Mouse (Mus musculus): ENCODE measurements around the gene Snx3. TPM values are rescaled to one million over a fixed set of nuclear protein-coding genes. Genes with fewer than 3 reads are reported as not detected.

Snx3 gene
- polyA plus RNA-seq, 1 experiment from 2014 or later, result 238 TPM

DNA sequence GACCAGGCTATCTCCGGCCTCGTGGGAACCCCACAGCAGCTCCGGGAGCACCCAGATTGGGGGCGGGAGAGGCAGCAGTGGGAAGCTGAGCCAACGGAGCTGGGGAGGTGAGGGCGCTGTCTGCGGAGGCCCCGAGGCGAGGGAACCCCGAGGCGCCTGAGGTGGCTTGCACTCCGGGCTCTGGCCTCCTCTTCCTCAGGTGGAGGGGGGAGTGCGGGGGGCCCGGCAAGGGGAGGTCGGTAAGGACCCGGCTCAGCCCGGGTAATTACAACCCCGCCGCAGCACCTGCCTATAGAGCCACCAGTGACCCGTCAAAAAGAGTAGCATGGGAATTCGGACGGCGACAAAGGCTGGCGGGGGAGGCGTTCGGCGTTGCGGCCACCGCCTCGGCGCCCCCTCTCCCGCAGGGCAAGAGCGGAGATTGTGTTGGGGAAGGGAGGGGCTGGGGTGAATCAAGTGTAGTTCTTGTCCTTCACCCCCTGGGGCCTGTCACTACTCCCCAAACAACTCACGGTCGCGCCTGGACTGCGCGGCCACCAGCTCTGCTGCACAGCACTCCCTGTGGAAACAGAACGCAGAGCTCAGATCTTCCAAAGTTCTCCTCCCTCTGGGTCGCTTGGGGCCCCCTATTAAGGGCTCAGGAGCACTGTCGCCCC, 77.8 kb downstream of the Snx3 start:
- Histone ChIP-seq H3K4me1 (replicated peaks; ENCODE audit: control insufficient read depth, insufficient read depth, low read length) (peaks cover 24% of the 10 kb centered on the region), H3K36me3 (ENCODE audit: control insufficient read depth, insufficient read depth, low read length) (no peaks in the 10 kb centered on the region), H3K27me3 (ENCODE audit: control insufficient read depth, insufficient read depth, low read length) (peaks cover 94% of the 10 kb centered on the region), H3K27ac (ENCODE audit: low read depth, low read length) (no peak overlapping the region), H3K9ac (ENCODE audit: low read depth, low read length) (no peak overlapping the region), H3K4me3 (ENCODE audit: low read depth, low read length) (no peak overlapping the region), H3K9me3 (ENCODE audit: control insufficient read depth, low read length) (no peaks in the 10 kb centered on the region), H3K4me2 (replicated peaks; ENCODE audit: low read depth, low read length) (no peak overlapping the region; the same call in 1 of the 2 replicates)
- WGBS, result under 1% methylated on average over 40 of the region's 41 CpGs
- DNase-seq (ENCODE audit: low spot score) (no peak), ATAC-seq (ENCODE audit: low FRiP score) (peak; percentile 28; the same call in 1 of the 2 replicates)

DNA sequence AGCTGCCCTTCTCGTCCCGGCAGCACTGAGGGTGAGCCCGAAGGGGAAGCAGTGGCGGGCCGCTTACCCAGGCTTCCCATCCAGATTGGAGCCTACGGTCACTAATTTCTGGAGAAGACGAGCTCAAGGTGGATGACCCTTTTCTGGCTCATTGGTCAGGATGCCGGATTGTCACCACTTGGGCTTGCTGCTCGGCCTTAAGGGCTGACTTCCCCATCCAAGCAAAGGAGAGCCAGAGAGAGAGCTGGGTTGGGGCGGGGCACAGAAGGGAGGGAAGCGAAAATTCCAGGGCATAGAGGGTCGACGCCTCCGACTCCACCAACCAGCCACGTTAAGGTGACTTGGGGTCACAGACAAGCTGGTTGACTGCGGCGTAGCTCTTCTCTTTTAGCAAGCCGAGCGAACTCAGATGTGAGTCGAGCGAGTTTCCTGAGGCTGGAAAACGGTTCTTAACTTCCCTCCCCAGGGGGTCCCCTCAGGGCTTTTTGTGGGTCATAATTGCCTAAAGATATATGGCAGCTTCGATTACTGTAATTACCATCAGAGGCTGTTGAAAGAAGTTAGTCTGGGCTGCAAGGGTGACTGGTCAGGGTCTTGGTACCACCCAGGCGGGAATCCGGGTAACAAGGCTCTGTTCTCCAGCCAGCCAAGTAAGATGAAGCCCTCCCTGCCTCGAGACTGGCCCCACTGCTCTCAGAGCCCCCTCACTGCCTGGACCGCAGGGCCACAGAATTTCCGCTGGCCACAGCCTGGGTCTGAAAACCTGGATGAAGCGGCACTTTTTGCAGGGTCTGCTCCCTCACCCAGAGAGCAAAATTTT, 78.5 kb downstream of the Snx3 start:
- 1% methylated on average over 29 of the region's 29 CpGs for WGBS
- H3K4me2 ChIP-seq (replicated peaks; ENCODE audit: low read depth, low read length), result no peak overlapping the region
- no peaks in the 10 kb centered on the region for H3K36me3 ChIP-seq (ENCODE audit: control insufficient read depth, insufficient read depth, low read length)
- peaks cover 94% of the 10 kb centered on the region for H3K27me3 ChIP-seq (ENCODE audit: control insufficient read depth, insufficient read depth, low read length)
- 0 out of 2 replicates have a peak, but pooled peaks have one; percentile 14 for ATAC-seq (ENCODE audit: low FRiP score)
- no peak overlapping the region for H3K9ac ChIP-seq (ENCODE audit: low read depth, low read length)
- no peaks in the 10 kb centered on the region for H3K9me3 ChIP-seq (ENCODE audit: control insufficient read depth, low read length)
- peak; percentile 61 for DNase-seq (ENCODE audit: low spot score)
- no peak overlapping the region for H3K27ac ChIP-seq (ENCODE audit: low read depth, low read length)
- H3K4me3 ChIP-seq (ENCODE audit: low read depth, low read length), result no peak overlapping the region
- peaks cover 24% of the 10 kb centered on the region for H3K4me1 ChIP-seq (replicated peaks; ENCODE audit: control insufficient read depth, insufficient read depth, low read length)

DNA sequence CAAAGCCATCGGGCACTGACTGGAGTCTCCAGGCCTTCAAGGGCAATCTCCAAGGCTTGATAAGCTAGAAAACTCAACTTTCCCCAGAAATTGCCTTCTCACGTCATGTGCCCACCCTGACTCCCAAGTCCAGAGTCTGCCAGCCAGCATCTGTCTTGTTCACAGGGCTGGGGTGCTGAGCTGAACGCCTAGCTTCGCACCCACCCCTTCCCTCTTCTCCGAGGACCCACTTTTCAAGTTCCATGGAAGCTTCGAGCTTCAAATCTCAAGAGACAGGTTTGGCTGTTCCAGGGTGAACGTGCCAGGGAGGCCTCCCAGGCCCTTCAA, 79.1 kb downstream of the Snx3 start:
- H3K27me3 ChIP-seq (ENCODE audit: control insufficient read depth, insufficient read depth, low read length), result peaks cover 94% of the 10 kb centered on the region
- no peak overlapping the region for H3K9ac ChIP-seq (ENCODE audit: low read depth, low read length)
- ATAC-seq (ENCODE audit: low FRiP score), result no peak
- under 1% methylated on average over 7 of the region's 7 CpGs for WGBS
- DNase-seq (ENCODE audit: low spot score), result peak; percentile 52
- H3K4me2 ChIP-seq (replicated peaks; ENCODE audit: low read depth, low read length), result no peak overlapping the region
- H3K9me3 ChIP-seq (ENCODE audit: control insufficient read depth, low read length), result no peaks in the 10 kb centered on the region
- H3K4me3 ChIP-seq (ENCODE audit: low read depth, low read length), result no peak overlapping the region
- H3K4me1 ChIP-seq (replicated peaks; ENCODE audit: control insufficient read depth, insufficient read depth, low read length), result peaks cover 24% of the 10 kb centered on the region
- H3K36me3 ChIP-seq (ENCODE audit: control insufficient read depth, insufficient read depth, low read length), result no peaks in the 10 kb centered on the region
- H3K27ac ChIP-seq (ENCODE audit: low read depth, low read length), result no peak overlapping the region

DNA sequence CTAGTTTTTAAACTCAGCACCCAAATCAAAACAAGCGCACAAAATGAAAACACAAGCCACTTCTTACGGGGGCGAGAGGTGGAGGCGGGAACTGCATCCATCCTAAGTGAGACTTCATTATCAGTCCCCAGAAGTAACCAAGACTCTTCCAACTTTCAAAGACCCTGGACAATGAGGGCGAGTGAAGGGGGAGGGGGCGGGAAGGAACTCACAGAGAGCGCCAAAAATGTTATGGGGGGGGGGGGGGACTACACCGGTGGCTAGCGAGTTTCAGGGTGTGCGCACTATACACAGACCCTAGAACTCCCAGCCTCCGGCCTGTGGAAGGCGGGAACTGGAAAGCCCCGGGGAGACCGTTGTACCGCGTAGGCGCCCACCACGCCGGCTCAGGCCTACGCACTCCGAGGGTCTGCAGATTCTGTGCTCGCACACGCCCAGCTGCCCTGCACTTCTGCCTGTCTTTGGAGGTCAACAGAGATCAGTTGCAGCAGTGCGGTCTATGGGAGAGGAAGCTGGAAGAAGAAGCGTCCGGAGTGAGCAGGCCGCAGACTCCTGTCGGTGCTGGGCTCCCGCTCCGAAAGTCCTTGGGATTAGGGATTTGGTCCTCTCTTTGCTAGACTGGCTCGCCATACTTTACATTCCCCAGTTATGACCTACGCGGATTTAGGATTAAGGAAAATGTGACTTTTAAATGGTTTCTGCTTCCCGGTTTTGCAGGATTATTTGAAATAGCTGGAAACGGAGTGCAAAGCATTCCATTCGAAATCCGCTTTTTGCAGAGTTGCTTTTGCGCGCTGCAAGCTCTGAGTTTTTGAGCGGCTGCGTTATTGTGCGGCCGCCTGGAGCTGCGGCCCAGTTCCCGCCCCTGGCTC, 80.1 kb downstream of the Snx3 start:
- ATAC-seq (ENCODE audit: low FRiP score) (no peak), DNase-seq (ENCODE audit: low spot score) (peak; percentile 71)
- 0% methylated on average over 45 of the region's 45 CpGs for WGBS
- Histone ChIP-seq H3K4me1 (replicated peaks; ENCODE audit: control insufficient read depth, insufficient read depth, low read length) (peaks cover 24% of the 10 kb centered on the region), H3K27ac (ENCODE audit: low read depth, low read length) (no peak overlapping the region), H3K4me2 (replicated peaks; ENCODE audit: low read depth, low read length) (no peak overlapping the region), H3K36me3 (ENCODE audit: control insufficient read depth, insufficient read depth, low read length) (no peaks in the 10 kb centered on the region), H3K9me3 (ENCODE audit: control insufficient read depth, low read length) (peaks cover 3% of the 10 kb centered on the region), H3K27me3 (ENCODE audit: control insufficient read depth, insufficient read depth, low read length) (peaks cover 94% of the 10 kb centered on the region), H3K9ac (ENCODE audit: low read depth, low read length) (no peak overlapping the region), H3K4me3 (ENCODE audit: low read depth, low read length) (no peak overlapping the region)

DNA sequence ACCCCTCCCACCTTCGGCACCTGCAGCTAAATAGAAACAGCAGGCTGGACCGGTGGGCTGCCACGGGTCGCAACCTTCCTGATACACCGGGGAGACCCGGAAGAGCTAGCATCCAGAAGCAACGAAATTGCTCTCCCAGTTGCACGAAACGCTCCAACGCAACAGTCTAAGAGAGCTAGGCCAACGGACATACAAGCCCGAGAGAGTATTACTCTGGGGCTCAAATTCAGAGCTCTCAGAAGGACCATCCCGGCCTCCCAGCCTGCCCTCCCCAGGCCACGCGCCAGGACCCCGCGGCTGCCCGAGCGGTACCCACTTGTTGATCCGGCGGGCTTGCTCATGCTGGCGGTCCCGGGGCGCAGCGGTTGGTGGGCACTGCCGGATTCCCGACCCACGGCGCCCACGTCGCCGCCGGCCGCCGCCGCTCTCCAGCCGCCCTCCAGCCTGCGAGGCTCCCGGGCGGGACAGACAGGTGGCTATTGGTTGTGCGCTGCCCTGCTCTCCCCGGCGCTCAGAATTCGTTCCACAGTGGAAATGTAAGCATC, 80.8 kb downstream of the Snx3 start:
- H3K27me3 ChIP-seq (ENCODE audit: control insufficient read depth, insufficient read depth, low read length), result peaks cover 96% of the 10 kb centered on the region
- no peak overlapping the region for H3K27ac ChIP-seq (ENCODE audit: low read depth, low read length)
- no peaks in the 10 kb centered on the region for H3K36me3 ChIP-seq (ENCODE audit: control insufficient read depth, insufficient read depth, low read length)
- H3K4me2 ChIP-seq (replicated peaks; ENCODE audit: low read depth, low read length), result no peak overlapping the region
- DNase-seq (ENCODE audit: low spot score) (peak; percentile 78), ATAC-seq (ENCODE audit: low FRiP score) (no peak)
- WGBS, result under 1% methylated on average over 44 of the region's 44 CpGs
- H3K4me1 ChIP-seq (replicated peaks; ENCODE audit: control insufficient read depth, insufficient read depth, low read length), result peaks cover 24% of the 10 kb centered on the region
- no peak overlapping the region for H3K4me3 ChIP-seq (ENCODE audit: low read depth, low read length)
- no peak overlapping the region for H3K9ac ChIP-seq (ENCODE audit: low read depth, low read length)
- peaks cover 3% of the 10 kb centered on the region for H3K9me3 ChIP-seq (ENCODE audit: control insufficient read depth, low read length)

DNA sequence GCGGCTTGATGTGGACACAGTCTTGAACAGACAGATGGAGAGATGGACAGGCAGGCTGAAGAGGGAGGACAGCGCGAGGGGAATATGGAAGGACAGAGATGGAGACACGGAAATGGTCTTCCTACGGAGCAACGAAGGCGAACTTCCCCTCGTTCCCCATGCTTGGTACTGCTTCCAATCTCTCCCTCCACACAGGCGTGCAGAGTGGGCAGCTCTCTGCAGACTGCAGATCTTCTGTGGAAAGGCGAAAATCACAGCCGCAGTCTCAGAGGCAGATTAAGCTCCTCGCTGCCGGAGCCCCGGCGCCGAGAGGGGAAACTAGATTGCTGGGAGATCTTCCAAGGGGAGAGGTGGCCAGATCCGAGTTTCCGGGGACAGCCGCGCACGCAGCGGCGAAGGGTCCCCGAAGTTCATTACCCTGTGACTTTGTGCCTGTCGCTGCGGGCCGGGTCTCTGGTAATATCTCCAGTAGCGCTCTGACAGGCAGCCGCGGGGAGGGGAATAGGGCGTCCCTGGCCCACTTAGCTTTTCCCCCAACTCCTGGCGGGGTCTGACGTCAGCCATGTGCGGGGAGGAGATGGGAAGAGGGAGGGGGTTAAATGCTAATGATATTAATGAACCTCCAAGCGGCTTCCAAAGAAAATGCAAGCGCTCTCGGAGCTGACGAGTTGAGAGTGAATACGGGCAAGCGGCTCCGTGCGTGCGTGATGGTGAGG, 81.5 kb downstream of the Snx3 start, which contains the start of the genes Nr2e1 and Ostm1:
Nr2e1 (minus strand) TSS at position 476 of the 716 bp plus-strand sequence.
Ostm1 (plus strand) TSS at position 666 of the 716 bp plus-strand sequence.
- Histone ChIP-seq H3K9ac (ENCODE audit: low read depth, low read length) (no peak within 1 kb of the TSS), H3K27ac (ENCODE audit: low read depth, low read length) (no peak within 1 kb of the TSS), H3K4me1 (replicated peaks; ENCODE audit: control insufficient read depth, insufficient read depth, low read length) (peaks cover 24% of the 10 kb centered on the region), H3K9me3 (ENCODE audit: control insufficient read depth, low read length) (peaks cover 3% of the 10 kb centered on the region), H3K36me3 (ENCODE audit: control insufficient read depth, insufficient read depth, low read length) (no peaks in the 10 kb centered on the region), H3K4me2 (replicated peaks; ENCODE audit: low read depth, low read length) (peak within 1 kb of the TSS; percentile 27), H3K4me3 (ENCODE audit: low read depth, low read length) (peak within 1 kb of the TSS; percentile 0), H3K27me3 (ENCODE audit: control insufficient read depth, insufficient read depth, low read length) (peaks cover 96% of the 10 kb centered on the region)
- no peak for ATAC-seq (ENCODE audit: low FRiP score)
- 1% methylated on average over 43 of the region's 43 CpGs for WGBS
- no peak for DNase-seq (ENCODE audit: low spot score)

DNA sequence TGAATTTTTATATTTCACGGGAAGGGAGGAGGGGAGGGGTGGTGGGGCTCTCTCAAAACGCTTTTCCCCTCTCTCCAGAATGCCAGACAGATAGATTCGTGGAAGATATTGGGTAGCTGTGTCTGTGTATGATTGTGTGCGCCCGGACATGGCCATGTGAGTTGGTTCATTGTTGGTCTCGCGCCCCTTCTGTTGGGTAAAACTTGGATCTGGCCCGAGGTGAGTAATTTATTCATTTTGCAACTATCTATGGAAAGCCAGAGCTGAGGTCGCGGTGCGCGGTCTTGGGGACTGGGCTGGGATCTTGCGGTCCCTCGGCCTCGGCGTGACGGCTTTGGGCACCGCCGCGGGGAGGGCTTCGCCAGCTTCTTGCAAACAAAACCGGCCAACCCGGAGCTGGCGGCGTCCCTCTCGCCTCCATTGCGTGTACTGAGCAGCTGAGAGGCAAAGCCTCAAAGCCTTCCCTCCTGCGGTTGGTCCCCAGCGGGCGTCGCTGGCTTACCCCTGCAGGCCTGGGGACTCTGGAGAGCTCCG, 82.1 kb downstream of the Snx3 start:
- Histone ChIP-seq H3K4me1 (replicated peaks; ENCODE audit: control insufficient read depth, insufficient read depth, low read length) (peaks cover 24% of the 10 kb centered on the region), H3K36me3 (ENCODE audit: control insufficient read depth, insufficient read depth, low read length) (no peaks in the 10 kb centered on the region), H3K9me3 (ENCODE audit: control insufficient read depth, low read length) (peaks cover 3% of the 10 kb centered on the region), H3K4me3 (ENCODE audit: low read depth, low read length) (peak overlapping the region; percentile 0), H3K27ac (ENCODE audit: low read depth, low read length) (no peak overlapping the region), H3K9ac (ENCODE audit: low read depth, low read length) (no peak overlapping the region), H3K4me2 (replicated peaks; ENCODE audit: low read depth, low read length) (peak overlapping the region; percentile 27; the same call in 1 of the 2 replicates), H3K27me3 (ENCODE audit: control insufficient read depth, insufficient read depth, low read length) (peaks cover 97% of the 10 kb centered on the region)
- ATAC-seq (ENCODE audit: low FRiP score) (no peak; the same call in 1 of the 2 replicates), DNase-seq (ENCODE audit: low spot score) (no peak)
- under 1% methylated on average over 31 of the region's 32 CpGs for WGBS

Measured in hindbrain, embryonic 11.5 days (tissue).